Mouse (Mus musculus) embryonic fibroblast, embryonic 13.5 days (primary cell): ENCODE data around the gene Nfatc2ip.

Source experiments
- CTCF ChIP-seq: IDR thresholded peaks from 2 replicates; pipeline ENCODE4 v1.5.1; 2011; ENCODE audit warnings: mild to moderate bottlenecking, control low read depth, low read length, moderate library complexity, borderline replicate concordance; ENCODE audit not compliant: insufficient read depth
- POLR2A ChIP-seq: IDR thresholded peaks from 2 replicates; pipeline ENCODE4 v1.6.1; 2011; ENCODE audit warnings: low read depth, mild to moderate bottlenecking, control low read depth, low read length, moderate library complexity

DNA sequence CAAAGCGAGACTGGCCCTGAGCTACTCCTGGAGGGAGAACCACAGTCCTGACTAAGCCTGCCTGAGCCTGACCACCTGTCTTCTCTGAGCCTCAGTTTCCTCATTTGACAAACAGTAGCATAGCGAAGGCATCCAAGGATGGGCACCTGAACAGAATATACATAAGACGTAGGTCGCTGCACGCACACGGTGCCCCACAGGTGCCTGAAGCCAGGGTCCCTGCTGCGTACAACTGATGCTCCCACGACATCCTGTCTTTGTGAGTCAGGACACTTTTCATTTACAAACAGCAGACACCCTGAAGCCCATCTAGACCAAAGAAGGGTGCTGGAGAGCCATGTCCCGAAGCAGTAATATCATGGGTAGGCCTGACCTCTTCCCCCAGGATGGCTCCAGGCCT lies 38.1 kb downstream of the Nfatc2ip start:
- no peak for TF ChIP-seq CTCF
- no peak for TF ChIP-seq POLR2A
